Mouse (Mus musculus) layer of hippocampus, postnatal 14 days (tissue): Measurements from ENCODE around the gene Phf7. TPM values are rescaled to one million over a fixed set of nuclear protein-coding genes. Genes with fewer than 3 reads are reported as not detected.

Experiments used
- DNase-seq, 2 experiments: peaks; one replicate each; pipeline ENCODE4 v3.0.0; 2021 to 2022; ENCODE audit warnings: low spot score in 2 of 2, mixed read lengths in 1 of 2
- total RNA-seq, 2 experiments: library from RNA; stranded (reverse); gene quantifications; 2 replicates each; pipeline ENCODE4 v1.2.3; 2021

The Phf7 gene
- total RNA-seq, 2 experiments from 2014 or later, result 4.0 to 6.3 TPM

DNA sequence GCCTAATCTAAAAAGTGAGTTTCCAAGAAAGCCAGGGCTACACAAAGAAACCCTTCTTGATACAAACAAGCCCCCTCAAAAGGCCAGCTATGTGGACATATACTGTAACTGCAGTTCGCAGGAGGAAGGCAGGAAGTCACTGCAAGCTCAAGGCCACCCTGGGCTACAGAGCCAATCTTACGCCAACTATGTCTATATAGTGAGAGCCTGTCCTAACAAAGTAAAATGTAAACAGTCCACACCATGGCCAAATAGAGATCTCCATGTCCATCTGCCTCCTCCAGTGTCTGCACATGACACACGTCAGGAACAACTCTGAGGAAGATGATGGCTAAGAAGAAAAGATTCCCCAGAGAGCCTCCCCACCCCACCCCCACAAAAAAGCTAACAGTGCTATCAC is 51.1 kb downstream of the Phf7 start:
- no peak for DNase-seq

DNA sequence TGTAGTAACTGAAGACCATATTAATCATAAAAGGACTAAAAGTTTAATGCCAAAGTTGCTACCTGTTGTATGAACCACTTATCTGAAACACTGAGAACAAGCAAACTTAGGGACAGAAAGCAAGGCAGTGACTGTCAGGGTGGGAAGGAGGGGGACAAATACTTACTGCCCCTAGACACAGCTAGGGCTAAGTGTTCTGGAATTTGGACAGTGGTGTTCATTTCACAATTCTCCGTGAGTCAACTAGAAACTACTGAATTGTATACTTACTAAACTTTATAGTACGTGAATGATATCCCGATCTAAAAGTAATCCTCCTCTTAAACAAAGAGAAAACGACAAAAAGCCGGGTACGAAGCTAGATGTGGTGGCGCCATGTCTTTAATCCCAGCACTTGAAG is 51.5 kb downstream of the Phf7 start:
- no peak for DNase-seq

DNA sequence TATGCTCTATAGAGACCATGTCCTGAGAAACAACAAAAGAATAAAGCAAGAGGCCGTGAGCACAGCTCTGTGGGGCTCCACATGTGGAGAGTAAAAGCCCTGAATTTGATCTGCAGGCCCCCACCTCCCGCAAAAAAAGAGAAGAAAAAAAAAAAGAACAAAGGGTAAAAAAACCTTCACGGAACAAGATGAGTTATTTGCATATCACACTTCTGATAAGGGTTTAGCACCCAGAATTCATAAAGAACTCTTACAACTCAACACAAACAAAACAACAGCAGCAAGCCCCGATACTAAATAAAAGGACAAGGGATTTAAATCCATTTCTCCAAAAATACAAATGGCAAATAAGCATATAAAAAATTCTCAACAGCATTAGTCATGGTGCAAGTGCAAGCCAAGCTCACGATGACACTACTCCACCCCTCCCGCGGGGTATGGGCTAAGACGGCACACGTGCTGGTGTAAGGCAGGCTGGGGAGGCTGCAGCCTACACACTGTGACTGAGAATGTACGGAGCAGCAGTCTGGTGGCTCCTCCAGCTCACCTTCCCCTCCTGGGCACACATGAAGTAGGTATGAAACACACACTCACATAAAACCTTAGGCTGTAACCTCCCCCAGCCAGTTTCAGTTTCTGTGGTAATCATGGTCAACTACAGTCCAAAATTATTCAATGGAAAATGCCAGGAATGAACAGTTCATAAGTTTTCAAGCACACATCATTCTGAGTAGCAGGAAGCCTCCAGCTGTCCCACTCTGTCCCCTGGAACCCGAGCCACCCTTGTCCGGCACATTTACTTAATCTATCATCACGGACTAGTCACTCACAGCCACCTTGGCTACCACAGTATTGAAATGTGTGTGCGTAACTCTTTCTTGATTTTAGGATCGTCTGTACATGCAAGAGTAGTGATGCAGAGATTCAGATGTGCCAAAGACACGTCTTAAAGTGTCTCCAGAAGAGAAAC is 53.3 kb downstream of the Phf7 start:
- no peak for DNase-seq

DNA sequence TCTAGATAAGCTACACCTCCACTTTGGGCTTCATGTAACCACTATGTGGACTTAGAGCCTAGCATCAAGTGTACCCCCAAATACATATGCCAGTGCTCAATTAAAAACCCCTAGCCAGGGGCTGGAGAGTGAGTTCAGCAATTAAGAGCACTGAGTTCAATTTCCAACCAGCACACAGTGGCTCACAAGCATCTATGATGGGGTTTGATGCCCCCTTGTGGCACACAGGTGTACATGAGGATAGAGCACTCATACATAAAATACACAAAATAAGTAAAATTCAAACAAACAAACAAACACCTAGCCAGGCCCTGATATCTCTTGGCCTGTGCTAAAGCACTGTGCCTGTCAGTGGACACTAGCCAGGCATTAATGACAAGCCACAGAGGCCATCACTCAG is 55.1 kb downstream of the Phf7 start:
- DNase-seq, result no peak

DNA sequence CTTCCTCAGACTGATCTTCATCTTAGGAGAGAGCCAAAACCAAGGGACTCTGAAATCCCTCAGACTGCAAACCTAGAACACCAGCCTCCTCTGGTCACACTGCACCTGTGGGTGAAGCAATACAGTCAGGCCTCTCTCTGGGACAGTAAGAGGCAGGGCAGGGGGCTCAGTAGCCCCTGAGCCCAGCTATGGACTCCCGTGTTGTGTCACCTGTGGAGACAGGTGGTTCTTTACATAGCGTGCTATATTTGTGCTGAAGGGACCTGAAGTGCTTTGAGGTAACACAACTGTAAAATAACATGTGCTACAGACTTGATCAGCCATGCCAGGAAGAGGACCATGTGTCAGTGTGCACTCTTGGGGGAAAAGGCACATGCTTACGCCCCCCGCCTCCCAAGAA is 55.6 kb downstream of the Phf7 start:
- DNase-seq, result no peak

DNA sequence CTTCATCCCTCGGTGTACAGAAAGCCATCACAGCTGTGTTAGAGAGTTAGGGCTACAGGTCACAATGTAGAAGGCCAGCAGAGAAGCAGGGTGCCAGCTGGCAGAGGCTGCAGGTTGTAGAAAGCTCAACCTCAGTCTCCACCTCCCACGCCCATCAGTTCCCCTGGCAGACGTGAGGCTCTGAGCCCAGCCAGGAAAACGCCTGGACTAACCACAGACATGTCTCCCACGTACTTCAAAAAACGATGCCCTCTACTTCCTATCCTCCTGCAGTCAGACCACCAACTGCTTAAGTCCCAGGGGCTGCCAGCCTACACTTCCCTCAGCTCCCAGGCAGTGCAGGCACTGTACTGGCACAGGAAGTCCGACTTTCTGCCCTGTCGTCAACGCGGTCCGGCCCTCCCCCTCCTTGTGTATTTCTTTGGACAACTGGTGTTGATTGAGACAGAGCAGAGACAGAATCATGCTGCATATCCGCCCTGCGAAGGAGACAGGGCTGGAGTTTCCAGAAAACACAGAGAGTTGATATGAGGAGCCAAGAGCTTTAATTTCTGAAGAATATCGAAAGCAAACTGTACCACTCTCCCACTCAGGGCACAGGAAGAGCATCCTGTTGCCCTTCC is 56.1 kb downstream of the Phf7 start:
- DNase-seq, result no peak

DNA sequence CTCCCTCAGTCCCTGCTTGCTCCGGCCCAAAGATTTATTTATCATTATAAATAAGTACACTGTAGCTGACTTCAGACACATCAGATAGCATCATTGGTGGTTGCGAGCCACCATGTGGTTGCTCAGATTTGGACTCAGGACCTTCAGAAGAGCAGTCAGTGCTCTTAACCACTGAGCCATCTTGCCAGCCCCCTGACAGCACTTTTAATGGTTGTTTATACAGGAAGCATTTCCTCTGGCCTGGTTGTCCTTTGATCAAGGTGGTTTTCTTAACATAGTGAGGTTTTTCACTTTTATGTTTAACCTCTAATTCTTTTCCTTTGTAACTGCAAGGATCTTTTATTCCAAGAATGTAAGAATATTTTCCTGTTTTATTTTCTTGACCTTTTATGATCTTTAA is 56.7 kb downstream of the Phf7 start:
- no peak for DNase-seq

DNA sequence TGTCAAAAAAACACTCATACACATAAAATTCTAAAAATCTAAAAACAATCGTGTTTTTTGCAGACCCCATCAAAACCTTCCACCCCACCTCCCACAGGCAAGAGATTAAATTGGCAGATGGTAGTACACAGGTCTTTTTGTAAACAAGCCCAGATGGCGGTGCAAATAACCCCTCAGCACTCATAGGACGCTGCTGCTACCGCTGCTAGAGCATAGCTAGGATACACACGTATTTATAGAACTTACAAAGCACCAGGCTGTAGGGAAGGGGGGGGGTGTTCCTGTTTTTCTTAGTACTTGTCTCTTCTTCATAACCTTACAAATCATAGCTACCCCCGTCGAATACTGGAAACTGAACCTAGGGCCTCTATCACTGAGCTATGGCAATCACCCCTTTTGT is 57.3 kb downstream of the Phf7 start:
- DNase-seq, result no peak

DNA sequence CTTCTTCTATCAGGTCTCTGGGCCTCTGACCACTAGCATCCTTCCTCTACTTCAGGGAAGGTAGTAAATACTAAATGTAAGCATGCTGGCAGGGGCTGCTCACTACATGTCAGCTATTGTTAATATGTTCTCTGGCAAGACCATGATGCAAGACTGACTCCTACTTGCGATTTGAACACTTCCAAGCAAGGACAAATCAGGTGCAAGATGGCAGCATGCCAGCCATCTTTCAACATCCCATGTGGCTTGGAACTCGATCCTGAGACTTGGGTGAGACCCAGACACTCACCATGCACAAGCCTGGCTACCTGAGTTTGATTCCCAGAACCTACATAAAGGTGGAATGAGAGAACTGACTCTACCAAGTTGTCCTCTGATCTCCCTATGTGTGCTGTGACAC is 59.2 kb downstream of the Phf7 start:
- no peak for DNase-seq

DNA sequence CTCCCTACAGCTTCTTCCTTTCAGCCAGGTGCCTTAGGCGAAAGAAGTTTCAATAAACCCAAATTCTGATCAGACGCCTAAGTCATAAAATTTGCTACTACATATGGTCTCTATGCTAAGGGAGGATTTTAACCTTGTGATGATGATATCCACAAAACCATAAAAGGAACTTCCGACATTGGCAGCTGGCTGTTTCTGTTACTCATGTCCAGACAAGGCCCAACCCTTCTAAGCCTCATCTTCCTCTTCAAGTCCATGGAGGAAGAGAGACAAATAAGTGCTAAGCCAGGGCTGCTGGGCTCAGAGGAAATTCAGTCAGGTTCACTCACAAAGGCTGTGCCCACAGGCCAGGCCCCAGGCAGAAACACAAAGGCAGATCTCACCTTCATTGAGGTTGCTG is 61.8 kb downstream of the Phf7 start:
- DNase-seq, result no peak

DNA sequence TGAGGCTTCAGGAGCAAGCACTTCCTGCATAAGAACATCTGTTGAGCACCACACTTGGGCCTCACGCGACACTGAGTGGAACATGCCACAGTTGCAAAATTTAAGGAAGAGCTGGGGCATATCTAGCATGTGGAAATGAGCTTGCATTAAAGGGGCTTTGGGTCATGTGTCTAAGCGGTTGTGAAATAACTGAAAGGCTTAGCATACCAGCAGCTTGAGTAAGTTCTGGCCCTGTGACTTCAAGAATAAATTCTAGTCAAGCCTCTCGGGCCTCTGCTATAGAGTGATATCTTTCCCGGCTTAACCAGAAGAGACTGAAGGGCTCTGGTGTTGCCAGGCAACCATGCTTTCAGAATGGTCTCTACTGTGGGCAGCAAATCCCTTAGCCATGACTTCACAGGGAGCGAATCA is 62.3 kb downstream of the Phf7 start:
- no peak for DNase-seq

Other genes starting within 250 kb of the Phf7 start
- 10 to 100 TPM; 36.8 to 38.0 TPM for gene Glt8d1, start 249.9 kb downstream of the Phf7 start, total RNA-seq
- gene Spcs1, start 249.6 kb downstream of the Phf7 start, total RNA-seq, result 100 to 1,000 TPM; 173 to 181 TPM
- 10 to 100 TPM; 56.1 to 57.1 TPM for gene Pbrm1, start 232.2 kb downstream of the Phf7 start, total RNA-seq
- gene Gnl3, start 232.2 kb downstream of the Phf7 start, total RNA-seq, result 10 to 100 TPM; 43.3 to 45.6 TPM
- gene Smim4, start 122.4 kb downstream of the Phf7 start, total RNA-seq, result 10 to 100 TPM; 35.5 to 36.2 TPM
- 10 to 100 TPM; 15.2 to 18.8 TPM for gene Nt5dc2, start 120.3 kb downstream of the Phf7 start, total RNA-seq
- 10 to 100 TPM; 27.9 to 32.0 TPM for gene Stab1, start 82.7 kb downstream of the Phf7 start, total RNA-seq
- gene Tnnc1, start 43.0 kb downstream of the Phf7 start, total RNA-seq, result 1 to 10 TPM in 1 of 2 experiments, under 1 TPM in 1; 0.85 to 3.7 TPM
- gene Nisch, start 34.4 kb downstream of the Phf7 start, total RNA-seq, result 100 to 1,000 TPM; 433 to 449 TPM
- gene Sema3g, start 33.5 kb downstream of the Phf7 start, total RNA-seq, result 1 to 10 TPM; 5.5 to 6.4 TPM
- gene Bap1, start 133 bp upstream of the Phf7 start, total RNA-seq, result 100 to 1,000 TPM; 125 to 127 TPM
- gene Dnah1, start 72.6 kb upstream of the Phf7 start, total RNA-seq, result 1 to 10 TPM; 2.4 TPM
- 10 to 100 TPM; 36.6 to 41.0 TPM for gene Capn7, start 85.3 kb upstream of the Phf7 start, total RNA-seq
- 100 to 1,000 TPM; 137 to 160 TPM for gene Sh3bp5, start 184.8 kb upstream of the Phf7 start, total RNA-seq
- gene Eaf1, start 243.1 kb upstream of the Phf7 start, total RNA-seq, result 10 to 100 TPM; 12.6 to 13.0 TPM
- 10 to 100 TPM; 27.6 to 28.5 TPM for gene Mettl6, start 243.7 kb upstream of the Phf7 start, total RNA-seq